Mouse (Mus musculus) cortical plate, adult 2 months (tissue): ENCODE measurements around the gene Clmp. TPM values are rescaled to one million over a fixed set of nuclear protein-coding genes. Genes with fewer than 3 reads are reported as not detected.

Source experiments
- H3K27ac ChIP-seq: fragments of 200-500 bp; 2 replicates; pipeline ENCODE4 v1.5.1; 2012; ENCODE audit warnings: low read length, control low read depth, inconsistent platforms; ENCODE audit not compliant: insufficient read depth
- H3K4me1 ChIP-seq: fragments of 200-500 bp; 2 replicates; pipeline ENCODE4 v1.6.1; 2011; ENCODE audit warnings: low read length; ENCODE audit not compliant: control insufficient read depth, insufficient read depth
- H3K4me3 ChIP-seq: fragments of 200-500 bp; 2 replicates; pipeline ENCODE4 v1.5.1; 2011; ENCODE audit warnings: mild to moderate bottlenecking, low read length, control low read depth; ENCODE audit not compliant: insufficient read depth
- CTCF ChIP-seq: fragments of 200-500 bp; IDR thresholded peaks from 2 replicates; pipeline ENCODE4 v1.5.1; 2011; ENCODE audit warnings: mild to moderate bottlenecking, control low read depth, low read length; ENCODE audit not compliant: insufficient read depth; ENCODE audit errors: extremely low read depth
- POLR2A ChIP-seq: fragments of 200-500 bp; IDR thresholded peaks from 2 replicates; pipeline ENCODE4 v1.6.1; 2011; ENCODE audit warnings: mild to moderate bottlenecking, low read length, control low read depth; ENCODE audit not compliant: insufficient read depth; ENCODE audit errors: extremely low read depth
- polyA plus RNA-seq: library from polyadenylated mRNA; depleted of rRNA; stranded (reverse); fragments of >200 nt; gene quantifications from 2 replicates; pipeline ENCODE4 v1.2.3, GENCODE M21; 2012

The Clmp gene
- polyA plus RNA-seq, 1 experiment, result 9.5 TPM

DNA sequence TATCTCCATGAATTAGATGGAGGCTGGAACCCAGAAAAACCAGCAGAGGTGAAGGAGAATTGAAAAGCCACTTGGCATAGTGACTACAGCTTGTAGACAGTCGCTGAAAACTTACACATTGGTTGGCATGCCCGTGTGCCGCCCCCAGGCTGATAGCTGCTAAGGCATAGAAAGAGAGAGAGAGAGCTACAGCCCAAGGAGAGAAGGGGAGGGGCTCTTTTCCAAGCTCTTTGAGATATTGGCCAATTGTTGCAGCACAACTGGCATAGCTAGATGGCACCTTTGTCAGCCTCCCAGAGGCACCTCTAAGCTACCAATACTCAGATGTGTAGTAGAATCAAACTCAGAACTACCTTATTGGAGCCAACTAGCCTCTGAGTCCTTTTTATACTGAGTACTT, 1.8 kb downstream of the Clmp start:
- no peak for TF ChIP-seq POLR2A
- no peak for TF ChIP-seq CTCF
- H3K4me3 ChIP-seq, result no peak overlapping the region; the same call in 1 of the 2 replicates
- no peaks in the 10 kb centered on the region for H3K4me1 ChIP-seq
- no peak overlapping the region for H3K27ac ChIP-seq

DNA sequence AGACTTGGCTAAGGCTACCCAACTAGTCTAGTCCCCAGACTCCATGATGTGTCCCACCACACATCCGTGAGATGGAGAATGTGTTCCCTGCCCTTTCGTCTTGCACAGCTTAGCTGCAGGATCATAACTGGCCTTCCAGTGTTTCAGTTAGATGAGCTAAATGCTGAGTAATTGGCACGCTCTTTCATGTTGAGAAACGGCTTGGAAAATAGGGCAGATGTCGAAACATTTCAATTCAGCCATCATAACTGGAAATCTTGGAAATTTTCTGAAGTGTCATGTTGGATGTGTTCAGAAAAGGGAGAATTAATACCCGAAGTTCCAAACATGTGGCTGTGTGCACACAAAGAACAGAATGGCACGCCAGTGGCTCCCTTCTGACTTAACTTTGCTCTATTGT, 4.7 kb downstream of the Clmp start:
- TF ChIP-seq CTCF, result no peak
- no peak for TF ChIP-seq POLR2A
- Histone ChIP-seq H3K4me1 (no peaks in the 10 kb centered on the region), H3K4me3 (no peak overlapping the region)

GRCm38 (mm10) chr9:40693026-40693425, 7.3 kb downstream of the Clmp start:
- Histone ChIP-seq H3K4me3 (no peak overlapping the region), H3K4me1 (no peaks in the 10 kb centered on the region), H3K27ac (no peak overlapping the region)
- TF ChIP-seq CTCF (no peak), POLR2A (no peak)

More for the DNA sequence above, 4.7 kb downstream of the Clmp start:
- H3K27ac ChIP-seq, result no peak overlapping the region

GRCm38 (mm10) chr9:40693768-40694167, 8.0 kb downstream of the Clmp start:
- TF ChIP-seq POLR2A, result no peak
- TF ChIP-seq CTCF, result no peak
- Histone ChIP-seq H3K4me3 (no peak overlapping the region), H3K4me1 (peaks cover 3% of the 10 kb centered on the region), H3K27ac (no peak overlapping the region)

GRCm38 (mm10) chr9:40694284-40694683, 8.5 kb downstream of the Clmp start:
- Histone ChIP-seq H3K4me1 (peaks cover 7% of the 10 kb centered on the region), H3K27ac (no peak overlapping the region), H3K4me3 (no peak overlapping the region)
- no peak for TF ChIP-seq CTCF
- TF ChIP-seq POLR2A, result no peak

DNA sequence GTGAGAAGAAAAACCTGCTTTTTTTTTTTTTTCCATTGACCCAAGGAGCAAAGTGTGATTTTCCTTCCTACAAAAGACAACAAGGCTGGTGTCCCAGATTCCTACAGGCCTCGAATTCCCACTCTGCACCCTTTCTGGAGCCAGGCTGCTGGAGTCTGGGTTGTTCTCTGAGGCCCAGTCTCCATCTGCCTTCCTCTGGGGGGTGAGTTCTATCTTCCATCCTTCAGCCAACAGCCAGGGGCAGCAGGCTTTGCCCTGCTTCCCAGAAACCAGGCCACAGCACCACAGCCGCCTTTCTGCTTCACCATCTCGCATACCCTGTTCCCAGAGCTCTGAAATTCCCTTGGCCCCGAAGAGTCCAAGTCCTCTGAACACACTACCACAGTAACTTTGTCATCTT, 10.3 kb downstream of the Clmp start:
- no peak overlapping the region for H3K4me3 ChIP-seq
- TF ChIP-seq POLR2A, result no peak
- TF ChIP-seq CTCF, result no peak
- peaks cover 7% of the 10 kb centered on the region for H3K4me1 ChIP-seq
- H3K27ac ChIP-seq, result no peak overlapping the region

GRCm38 (mm10) chr9:40699194-40699593, 13.4 kb downstream of the Clmp start:
- TF ChIP-seq POLR2A (no peak), CTCF (no peak)
- no peak overlapping the region for H3K4me3 ChIP-seq

GRCm38 (mm10) chr9:40700253-40700652, 14.5 kb downstream of the Clmp start:
- Histone ChIP-seq H3K4me1 (peaks cover 7% of the 10 kb centered on the region), H3K27ac (no peak overlapping the region), H3K4me3 (no peak overlapping the region)
- TF ChIP-seq POLR2A (no peak), CTCF (no peak)

More at GRCm38 (mm10) chr9:40699194-40699593, 13.4 kb downstream of the Clmp start:
- peaks cover 7% of the 10 kb centered on the region for H3K4me1 ChIP-seq
- no peak overlapping the region for H3K27ac ChIP-seq

- Histone ChIP-seq H3K27ac (no peak overlapping the region), H3K4me3 (no peak overlapping the region), H3K4me1 (peaks cover 2% of the 10 kb centered on the region)
- TF ChIP-seq POLR2A (no peak), CTCF (no peak)
Measured at GRCm38 (mm10) chr9:40704364-40705276, 18.9 kb downstream of the Clmp start.
